Mouse (Mus musculus): ENCODE measurements around the gene Acnat1. TPM values are rescaled to one million over a fixed set of nuclear protein-coding genes. Genes with fewer than 3 reads are reported as not detected.
"Not testable (repeated sequence)": the region's sequence is repeated elsewhere in the genome, so short reads cannot be mapped to it uniquely, and the experiment has no call there.

Acnat1 gene
- polyA plus RNA-seq (2016; fragmentation: Nextera tagmentation; extraction: Ambion mirVana) = not detected in 2 replicates

DNA sequence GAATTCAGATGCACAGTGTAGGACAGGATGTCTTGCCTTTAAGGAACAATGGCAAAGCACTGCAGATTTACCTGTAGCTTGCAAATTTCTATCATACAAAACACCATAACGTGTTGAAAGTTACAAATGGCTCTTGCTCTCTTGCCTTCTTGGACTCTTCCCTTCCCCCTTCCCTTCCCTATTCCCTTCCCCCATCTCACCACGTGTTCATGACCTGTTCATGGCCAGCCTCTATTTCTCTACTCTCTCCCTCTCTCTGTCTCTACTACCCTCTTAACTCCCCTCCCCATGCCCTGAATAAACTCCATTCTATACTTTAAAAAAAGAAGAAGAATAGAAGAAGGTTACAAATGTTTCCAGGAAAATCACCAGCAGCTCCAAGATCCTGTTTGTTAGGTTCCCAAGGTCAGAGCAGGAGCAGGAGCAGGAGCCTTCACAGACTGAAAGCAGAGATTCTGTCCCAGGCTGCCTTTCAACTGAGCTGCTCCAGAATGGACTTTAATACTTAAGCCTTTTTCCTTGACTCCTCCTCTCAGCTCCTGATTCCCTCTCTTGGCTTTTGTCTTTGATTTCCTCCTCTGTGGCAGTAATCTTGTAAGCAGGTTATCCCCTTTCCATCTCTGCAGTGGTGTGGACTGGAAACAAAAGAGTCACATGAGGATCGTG, at the start of gene Acnat1:
TSS of gene Acnat1 (minus strand) at position 478 of the 666 bp plus-strand sequence.
- H3K36me3 ChIP-seq = no peaks in the 10 kb centered on the region
- ATAC-seq (ENCODE audit: insufficient number of reproducible peaks, insufficient read depth, low FRiP score, low TSS enrichment, low read depth) = no peak
- peaks cover 6% of the 10 kb centered on the region; the same call in 1 of the 2 replicates for H3K4me1 ChIP-seq (replicated peaks)
- H3K9me3 ChIP-seq = no peaks in the 10 kb centered on the region
- no peak within 1 kb of the TSS for H3K9ac ChIP-seq (replicated peaks)
- H3K27me3 ChIP-seq = no peaks in the 10 kb centered on the region
- no peak within 1 kb of the TSS for H3K4me2 ChIP-seq
- no peak within 1 kb of the TSS for H3K27ac ChIP-seq
- no peak within 1 kb of the TSS for H3K4me3 ChIP-seq (replicated peaks)
- 59% methylated on average over 3 of the region's 3 CpGs for WGBS

DNA sequence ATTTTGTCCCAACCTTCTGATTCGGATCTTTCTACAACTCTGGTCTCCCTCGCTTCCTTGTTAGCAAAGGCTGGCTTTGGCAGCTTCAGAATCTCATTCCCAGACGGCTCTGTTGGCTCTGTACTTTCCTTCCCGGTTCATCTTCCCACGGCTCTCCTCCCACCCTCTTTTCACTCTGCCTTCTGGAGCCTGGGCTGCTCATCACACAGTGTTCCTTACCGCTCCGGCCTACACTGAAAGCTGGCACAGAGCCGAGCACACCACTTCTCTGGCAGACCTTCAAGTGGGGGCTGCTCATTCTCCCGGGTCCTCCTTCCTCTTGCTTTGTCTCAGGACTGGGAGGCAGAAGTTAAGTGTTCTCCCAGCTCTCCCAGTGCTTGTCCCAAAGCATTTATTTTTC, 48.9 kb upstream of the Acnat1 start:
- Histone ChIP-seq H3K36me3 (peaks cover 44% of the 10 kb centered on the region), H3K27me3 (no peaks in the 10 kb centered on the region), H3K9me3 (no peaks in the 10 kb centered on the region), H3K9ac (replicated peaks) (no peak overlapping the region), H3K4me3 (replicated peaks) (no peak overlapping the region; the same call in 1 of the 2 replicates), H3K27ac (no peak overlapping the region), H3K4me2 (peak overlapping the region; percentile 62), H3K4me1 (replicated peaks) (peaks cover 16% of the 10 kb centered on the region)
- 89% methylated on average over 9 of the region's 9 CpGs for WGBS
- no peak for ATAC-seq (ENCODE audit: insufficient number of reproducible peaks, insufficient read depth, low FRiP score, low TSS enrichment, low read depth)

GRCm38 (mm10) chr4:49521346-49521745, 47.6 kb upstream of the Acnat1 start:
- peaks cover 46% of the 10 kb centered on the region for H3K36me3 ChIP-seq
- peak overlapping the region; percentile 62 for H3K4me2 ChIP-seq
- H3K27ac ChIP-seq = 0 out of 2 replicates have a peak overlapping the region, but pooled peaks have one; percentile 35
- peak; percentile 80 for ATAC-seq (ENCODE audit: insufficient number of reproducible peaks, insufficient read depth, low FRiP score, low TSS enrichment, low read depth)
- peak overlapping the region; percentile 57 for H3K4me3 ChIP-seq (replicated peaks)
- H3K9me3 ChIP-seq = 0 out of 2 replicates have a peak, but pooled peaks cover 4% of the 10 kb centered on the region
- no peaks in the 10 kb centered on the region for H3K27me3 ChIP-seq
- 2% methylated on average over 17 of the region's 17 CpGs for WGBS
- peaks cover 16% of the 10 kb centered on the region for H3K4me1 ChIP-seq (replicated peaks)
- peak overlapping the region; percentile 56 for H3K9ac ChIP-seq (replicated peaks)

- no peaks in the 10 kb centered on the region for H3K27me3 ChIP-seq
- peak within 1 kb of the TSS; percentile 76 for H3K9ac ChIP-seq (replicated peaks)
- peaks cover 16% of the 10 kb centered on the region for H3K4me1 ChIP-seq (replicated peaks)
- peak; percentile 99 for ATAC-seq (ENCODE audit: insufficient number of reproducible peaks, insufficient read depth, low FRiP score, low TSS enrichment, low read depth)
- peak within 1 kb of the TSS; percentile 69 for H3K27ac ChIP-seq
- H3K9me3 ChIP-seq = 0 out of 2 replicates have a peak, but pooled peaks cover 4% of the 10 kb centered on the region
- WGBS = under 1% methylated on average over 41 of the region's 41 CpGs
- peaks cover 40% of the 10 kb centered on the region for H3K36me3 ChIP-seq
- peak within 1 kb of the TSS; percentile 57 for H3K4me3 ChIP-seq (replicated peaks)
- peak within 1 kb of the TSS; percentile 62 for H3K4me2 ChIP-seq
Measured at GRCm38 (mm10) chr4:49520572-49521340, 47.0 kb upstream of the Acnat1 start, which contains the start of the genes Mrpl50 and Zfp189. Gene Mrpl50, minus strand, starts transcription at chr4:49521093. Gene Zfp189, plus strand, starts transcription at chr4:49521176.

DNA sequence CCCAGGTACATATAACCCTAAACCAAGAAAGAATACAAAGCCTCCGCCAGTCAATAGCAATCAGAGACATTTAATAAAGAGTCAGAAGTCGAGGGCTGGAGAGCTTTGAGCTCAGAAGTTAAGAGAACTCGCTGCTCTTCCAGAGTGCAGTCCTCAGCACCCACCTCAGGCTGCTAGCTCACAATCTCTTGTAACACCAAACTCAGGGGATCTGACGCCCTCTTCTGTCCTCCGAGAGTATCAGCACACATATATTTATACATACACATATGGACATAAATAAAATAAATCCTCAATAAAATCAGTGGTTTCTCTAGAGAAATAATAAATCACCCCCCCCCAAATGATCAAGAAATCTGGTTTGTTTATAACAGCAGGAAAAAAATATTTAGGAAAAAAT, 45.8 kb upstream of the Acnat1 start:
- peaks cover 16% of the 10 kb centered on the region for H3K4me1 ChIP-seq (replicated peaks)
- H3K27me3 ChIP-seq = no peaks in the 10 kb centered on the region
- no peak for ATAC-seq (ENCODE audit: insufficient number of reproducible peaks, insufficient read depth, low FRiP score, low TSS enrichment, low read depth)
- no peak overlapping the region for H3K27ac ChIP-seq
- H3K4me2 ChIP-seq = peak overlapping the region; percentile 62
- 0 out of 2 replicates have a peak, but pooled peaks cover 4% of the 10 kb centered on the region for H3K9me3 ChIP-seq
- H3K4me3 ChIP-seq (replicated peaks) = no peak overlapping the region
- WGBS = 78% methylated on average over 5 of the region's 5 CpGs
- H3K36me3 ChIP-seq = peaks cover 31% of the 10 kb centered on the region
- H3K9ac ChIP-seq (replicated peaks) = no peak overlapping the region

- Histone ChIP-seq H3K4me2 (no peak overlapping the region), H3K4me1 (replicated peaks) (peaks cover 2% of the 10 kb centered on the region), H3K27ac (no peak overlapping the region), H3K27me3 (no peaks in the 10 kb centered on the region), H3K9me3 (0 out of 2 replicates have a peak, but pooled peaks cover 4% of the 10 kb centered on the region), H3K36me3 (peaks cover 37% of the 10 kb centered on the region), H3K9ac (replicated peaks) (no peak overlapping the region), H3K4me3 (replicated peaks) (no peak overlapping the region)
- ATAC-seq (ENCODE audit: insufficient number of reproducible peaks, insufficient read depth, low FRiP score, low TSS enrichment, low read depth) = no peak
- WGBS = 95% methylated on average over 6 of the region's 6 CpGs
Measured at GRCm38 (mm10) chr4:49514441-49514840, 40.7 kb upstream of the Acnat1 start.

DNA sequence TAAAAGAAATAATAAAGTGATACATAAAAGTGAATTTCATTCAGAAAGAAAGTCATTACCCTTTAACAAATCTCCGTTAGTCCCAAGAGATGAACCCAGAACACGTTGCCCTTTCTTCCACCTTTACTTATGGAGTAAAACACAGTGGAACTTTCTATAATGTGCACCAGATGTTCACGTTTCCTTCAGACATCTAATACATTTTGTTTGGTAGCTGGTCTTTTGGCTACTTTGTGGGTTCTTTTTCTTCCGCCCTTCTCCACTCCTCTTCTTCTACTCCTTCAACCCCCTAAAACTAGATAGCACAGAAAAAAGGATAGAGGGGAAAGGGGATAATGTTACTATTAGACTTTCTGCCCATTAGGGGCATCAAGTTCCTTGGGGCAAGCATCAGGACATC, 38.9 kb upstream of the Acnat1 start:
- H3K36me3 ChIP-seq = peaks cover 31% of the 10 kb centered on the region
- ATAC-seq (ENCODE audit: insufficient number of reproducible peaks, insufficient read depth, low FRiP score, low TSS enrichment, low read depth) = no peak
- H3K4me1 ChIP-seq (replicated peaks) = no peaks in the 10 kb centered on the region
- no peak overlapping the region for H3K9ac ChIP-seq (replicated peaks)
- no peak overlapping the region for H3K4me3 ChIP-seq (replicated peaks)
- 0 out of 2 replicates have a peak, but pooled peaks cover 4% of the 10 kb centered on the region for H3K9me3 ChIP-seq
- H3K27me3 ChIP-seq = no peaks in the 10 kb centered on the region
- 47% methylated on average over 4 of the region's 4 CpGs for WGBS
- no peak overlapping the region for H3K27ac ChIP-seq
- no peak overlapping the region for H3K4me2 ChIP-seq

GRCm38 (mm10) chr4:49510236-49510835, 36.6 kb upstream of the Acnat1 start:
- not testable (repeated sequence) for H3K4me1 ChIP-seq (replicated peaks); ATAC-seq (ENCODE audit: insufficient number of reproducible peaks, insufficient read depth, low FRiP score, low TSS enrichment, low read depth)
- WGBS = 92% methylated on average over 1 of the region's 1 CpGs

DNA sequence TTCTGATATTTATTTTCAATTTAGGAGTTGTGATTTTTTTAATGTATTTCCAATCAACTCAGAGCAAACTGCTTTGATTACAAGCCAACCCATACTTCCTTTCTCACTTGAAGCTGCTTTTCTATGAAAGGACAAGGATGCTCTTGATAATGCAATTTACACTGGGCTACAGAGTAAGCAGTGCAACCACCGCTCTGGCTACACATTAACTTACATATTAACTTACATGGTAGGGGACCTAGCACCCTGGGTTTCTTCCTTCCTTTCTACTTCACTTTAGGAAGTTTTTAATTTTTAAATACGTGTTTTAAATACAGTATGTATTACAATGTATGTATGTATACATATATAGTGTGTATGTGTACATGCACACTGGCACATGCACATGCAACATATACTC, 35.5 kb upstream of the Acnat1 start:
- Histone ChIP-seq H3K27ac (no peak overlapping the region), H3K4me2 (no peak overlapping the region), H3K9me3 (no peaks in the 10 kb centered on the region), H3K4me1 (replicated peaks) (no peaks in the 10 kb centered on the region), H3K9ac (replicated peaks) (no peak overlapping the region), H3K27me3 (no peaks in the 10 kb centered on the region), H3K4me3 (replicated peaks) (no peak overlapping the region), H3K36me3 (peaks cover 22% of the 10 kb centered on the region)
- WGBS = 95% methylated on average over 2 of the region's 2 CpGs
- ATAC-seq (ENCODE audit: insufficient number of reproducible peaks, insufficient read depth, low FRiP score, low TSS enrichment, low read depth) = no peak

More at GRCm38 (mm10) chr4:49510236-49510835, 36.6 kb upstream of the Acnat1 start:
- H3K27me3 ChIP-seq; H3K9me3 ChIP-seq; H3K4me3 ChIP-seq (replicated peaks); H3K27ac ChIP-seq; H3K4me2 ChIP-seq; H3K9ac ChIP-seq (replicated peaks): not testable (repeated sequence)
- peaks cover 26% of the 10 kb centered on the region for H3K36me3 ChIP-seq

- Histone ChIP-seq H3K9me3 (no peaks in the 10 kb centered on the region), H3K4me3 (replicated peaks) (no peak within 1 kb of the TSS), H3K27ac (no peak within 1 kb of the TSS), H3K4me1 (replicated peaks) (no peaks in the 10 kb centered on the region), H3K36me3 (no peaks in the 10 kb centered on the region), H3K4me2 (no peak within 1 kb of the TSS), H3K27me3 (no peaks in the 10 kb centered on the region), H3K9ac (replicated peaks) (no peak within 1 kb of the TSS)
- 88% methylated on average over 3 of the region's 3 CpGs for WGBS
- ATAC-seq (ENCODE audit: insufficient number of reproducible peaks, insufficient read depth, low FRiP score, low TSS enrichment, low read depth) = no peak
Measured at GRCm38 (mm10) chr4:49506386-49506785, 32.7 kb upstream of the Acnat1 start, which contains the start of gene Baat. Gene Baat, minus strand, starts transcription at chr4:49506557.

DNA sequence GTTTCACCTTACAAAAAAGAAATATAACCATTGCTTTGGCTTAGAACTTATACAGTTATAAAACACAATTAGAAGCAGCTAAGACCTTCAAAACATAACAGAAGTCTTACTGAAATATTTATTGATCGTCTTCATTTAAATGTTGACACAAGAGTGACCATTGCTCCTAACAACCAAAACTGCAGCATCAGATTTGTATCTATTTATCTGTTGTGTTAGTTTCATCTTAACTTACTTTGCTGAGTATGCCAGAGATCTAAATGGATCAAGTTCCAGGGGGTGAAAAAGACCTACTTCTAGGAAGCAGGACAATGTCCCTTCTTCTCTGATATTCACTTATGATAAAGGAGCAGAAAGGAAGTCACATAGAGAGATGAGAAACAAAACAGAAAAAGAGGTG, 29.9 kb upstream of the Acnat1 start:
- no peaks in the 10 kb centered on the region for H3K9me3 ChIP-seq
- no peak overlapping the region for H3K4me2 ChIP-seq
- H3K4me1 ChIP-seq (replicated peaks) = no peaks in the 10 kb centered on the region
- H3K27me3 ChIP-seq = no peaks in the 10 kb centered on the region
- no peak overlapping the region for H3K9ac ChIP-seq (replicated peaks)
- 78% methylated on average over 1 of the region's 1 CpGs for WGBS
- no peak overlapping the region for H3K4me3 ChIP-seq (replicated peaks)
- no peak for ATAC-seq (ENCODE audit: insufficient number of reproducible peaks, insufficient read depth, low FRiP score, low TSS enrichment, low read depth)
- no peak overlapping the region for H3K27ac ChIP-seq
- H3K36me3 ChIP-seq = no peaks in the 10 kb centered on the region

All from limb, embryonic 12.5 days (tissue).